Mouse (Mus musculus) adrenal gland, postnatal 14 days (tissue): ENCODE data around the gene Olfr1145. TPM values are rescaled to one million over a fixed set of nuclear protein-coding genes. Genes with fewer than 3 reads are reported as not detected.

ENCODE experiments used
- DNase-seq: peaks from one replicate; pipeline ENCODE4 v3.0.0; 2021; ENCODE audit warnings: mixed read lengths
- long read RNA-seq, 2 experiments: library from polyadenylated mRNA; stranded (forward); transcript quantifications; one replicate each; pipeline ENCODE4 v2.0.0; 2021
- total RNA-seq: library from RNA; stranded (reverse); gene quantifications from 2 replicates; pipeline ENCODE4 v1.2.3, GENCODE M21; 2021

Gene Olfr1145
- not detected in 2 replicates for total RNA-seq
- long read RNA-seq, experiment 1: 0 reads
- long read RNA-seq, experiment 2: 0 reads

DNA sequence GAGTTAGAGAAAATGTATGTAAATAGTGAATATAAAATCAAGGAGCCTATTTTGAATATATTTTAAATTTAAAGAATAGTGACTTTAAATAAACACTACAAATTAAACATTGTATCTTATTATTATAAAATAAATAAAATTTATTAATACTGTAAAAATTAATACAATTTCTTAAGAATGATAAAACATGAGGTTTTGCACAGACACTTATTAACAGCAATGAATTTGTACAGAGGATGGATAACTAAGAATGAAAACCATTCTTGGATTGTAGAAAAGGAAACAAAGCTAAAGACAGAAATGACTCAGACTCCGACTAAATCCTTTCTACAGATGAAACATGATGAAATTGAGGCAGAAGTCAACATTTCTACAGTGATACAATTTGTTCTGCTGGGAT, at the start of gene Olfr1145:
TSS of gene Olfr1145 (plus strand) at position 301 of the 400 bp plus-strand sequence.
- DNase-seq: no peak

DNA sequence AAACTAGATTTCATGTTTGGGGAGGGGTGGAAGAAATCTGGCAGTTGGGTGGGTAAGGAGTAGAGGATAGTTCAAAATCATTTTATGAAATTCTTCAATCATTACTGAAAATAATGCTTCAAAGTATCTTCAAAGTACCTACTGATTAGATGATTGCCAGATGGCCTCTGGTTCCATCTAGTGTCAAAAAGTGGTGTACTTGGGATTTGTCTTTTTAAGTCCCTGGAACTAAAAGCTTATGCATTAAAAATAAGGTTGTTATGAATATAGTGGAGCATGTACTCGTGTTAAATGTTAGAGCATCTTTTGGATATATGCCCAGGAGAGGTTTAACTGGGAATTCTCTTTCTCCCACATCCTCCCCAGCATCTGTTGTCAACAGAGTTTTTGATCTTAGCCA, 33.5 kb upstream of the Olfr1145 start:
- DNase-seq: no peak

DNA sequence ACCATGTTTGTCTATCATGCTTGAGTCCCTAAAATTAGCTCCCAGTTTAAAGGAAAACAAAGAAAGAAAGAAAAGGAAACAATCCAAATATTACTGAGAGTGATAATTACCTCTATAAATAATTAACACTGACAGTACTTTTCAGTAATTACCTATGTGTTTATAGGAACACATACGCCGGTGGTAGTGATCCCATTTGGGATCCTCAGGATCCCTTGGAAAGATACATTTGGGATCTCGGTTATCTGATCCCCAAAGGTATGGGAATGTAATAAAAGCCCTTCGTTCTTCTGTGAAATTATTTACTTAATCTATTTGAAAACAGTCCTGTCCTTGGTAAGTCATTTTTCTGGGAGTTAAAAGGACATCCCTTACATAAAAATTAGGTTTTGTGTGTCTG, 30.4 kb upstream of the Olfr1145 start, which contains the start of gene Olfr152:
TSS of gene Olfr152 (plus strand) at position 301 of the 400 bp plus-strand sequence.
- DNase-seq: no peak

DNA sequence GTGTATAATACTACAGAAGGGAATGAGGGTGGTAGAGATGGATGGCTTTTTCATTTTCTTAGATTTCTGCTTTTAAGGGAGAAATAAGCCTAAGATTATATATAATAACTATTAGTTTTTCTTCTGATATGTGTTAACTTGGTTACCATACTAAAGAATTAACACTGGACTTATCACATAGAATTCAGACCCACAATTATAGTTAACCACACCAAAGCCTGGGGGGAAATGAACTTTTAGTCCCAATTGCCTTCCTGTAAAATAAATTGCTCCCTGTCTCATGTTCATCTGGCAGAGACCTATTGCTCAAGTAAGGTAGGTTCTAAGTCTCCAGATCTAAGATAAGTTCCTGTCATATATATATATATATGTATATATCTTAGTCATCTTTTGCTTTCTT, 9.3 kb upstream of the Olfr1145 start, which contains the start of gene Olfr1143:
TSS of gene Olfr1143 (plus strand) at position 301 of the 400 bp plus-strand sequence.
- no peak for DNase-seq

DNA sequence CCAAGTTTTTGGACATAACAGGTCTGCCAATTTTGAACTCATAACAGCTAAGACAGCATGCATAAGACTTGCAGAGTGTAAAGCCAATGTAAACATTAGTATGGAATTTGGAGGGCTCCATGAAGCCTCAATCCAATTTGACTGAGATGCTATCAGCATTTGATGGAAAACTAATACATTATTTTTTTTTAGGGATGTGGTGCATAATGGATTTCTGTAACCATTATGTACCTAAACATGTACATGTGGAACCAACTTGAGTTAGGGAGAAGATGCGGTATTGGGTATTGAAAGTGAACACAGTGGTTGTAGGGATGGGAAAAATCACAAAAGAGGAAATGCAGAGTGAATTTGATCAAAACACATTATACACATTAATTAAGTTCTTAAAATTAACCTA, 20.6 kb downstream of the Olfr1145 start, which contains the start of gene Olfr1148:
TSS of gene Olfr1148 (plus strand) at position 301 of the 400 bp plus-strand sequence.
- no peak for DNase-seq

DNA sequence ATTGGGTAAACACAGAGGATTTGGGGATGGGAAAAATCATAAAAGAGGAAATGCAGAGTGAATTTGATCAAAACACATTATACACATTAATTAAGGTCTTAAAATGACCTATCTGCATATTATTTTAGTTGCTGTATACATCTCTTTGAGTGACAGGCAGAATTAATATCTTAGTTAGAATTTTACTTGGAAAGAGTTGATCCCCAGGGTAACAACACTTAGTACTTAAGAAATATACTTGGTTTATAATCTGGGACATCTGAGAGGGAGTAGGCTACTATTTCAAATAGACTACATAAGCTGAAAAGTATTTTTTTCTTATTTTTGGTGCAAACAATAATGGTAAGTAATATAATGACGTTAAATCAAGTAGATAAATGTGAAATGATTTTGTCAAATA, 34.1 kb downstream of the Olfr1145 start, which contains the start of gene Olfr1150-ps1:
TSS of gene Olfr1150-ps1 (plus strand) at position 301 of the 400 bp plus-strand sequence.
- DNase-seq: no peak

DNA sequence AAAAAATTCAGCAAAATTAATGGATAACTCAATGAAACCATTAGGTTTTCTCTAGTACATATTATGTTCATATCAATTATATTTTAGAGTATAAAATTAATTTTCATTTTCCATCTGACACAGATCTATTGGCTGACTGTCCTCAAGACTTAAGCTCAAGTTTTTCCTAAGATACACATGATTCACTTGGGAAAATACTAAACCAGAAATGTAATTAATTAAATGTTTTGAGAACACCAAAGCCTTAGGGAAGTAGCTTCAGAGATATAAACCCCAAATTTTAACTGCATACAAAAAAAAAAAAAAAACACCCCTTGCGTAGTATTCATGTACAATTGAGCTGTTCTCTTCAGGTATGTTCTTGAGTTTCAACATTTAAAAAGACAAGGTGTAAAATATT, 45.9 kb downstream of the Olfr1145 start, which contains the start of gene Olfr1151:
TSS of gene Olfr1151 (plus strand) at position 301 of the 400 bp plus-strand sequence.
- DNase-seq: no peak

Other genes starting within 250 kb of the Olfr1145 start
- gene Olfr1129, start 235.9 kb upstream of the Olfr1145 start, total RNA-seq: not detected in 2 replicates
- not detected in 2 replicates for gene Olfr1130, start 203.6 kb upstream of the Olfr1145 start, total RNA-seq
- gene Olfr1131, start 182.7 kb upstream of the Olfr1145 start, total RNA-seq: not detected in 2 replicates
- not detected in 2 replicates for gene Olfr1132, start 172.3 kb upstream of the Olfr1145 start, total RNA-seq
- not detected in 2 replicates for gene Olfr1133, start 162.4 kb upstream of the Olfr1145 start, total RNA-seq
- not detected in 2 replicates for gene Olfr1134, start 151.4 kb upstream of the Olfr1145 start, total RNA-seq
- not detected in 2 replicates for gene Olfr1135, start 136.2 kb upstream of the Olfr1145 start, total RNA-seq
- not detected in 2 replicates for gene Olfr1136, start 115.9 kb upstream of the Olfr1145 start, total RNA-seq
- gene Olfr1137, start 96.6 kb upstream of the Olfr1145 start, total RNA-seq: not detected in 2 replicates
- not detected in 2 replicates for gene Olfr1138, start 69.8 kb upstream of the Olfr1145 start, total RNA-seq
- not detected in 2 replicates for gene Olfr1140, start 66.1 kb upstream of the Olfr1145 start, total RNA-seq
- not detected in 2 replicates for gene Olfr1141, start 55.8 kb upstream of the Olfr1145 start, total RNA-seq
- gene Olfr152, start 30.3 kb upstream of the Olfr1145 start, total RNA-seq: not detected in 2 replicates
- gene Olfr1143, start 9.2 kb upstream of the Olfr1145 start, total RNA-seq: not detected in 2 replicates
- gene Olfr1148, start 20.7 kb downstream of the Olfr1145 start, total RNA-seq: not detected in 2 replicates
- not detected in 2 replicates for gene Olfr1150-ps1, start 34.2 kb downstream of the Olfr1145 start, total RNA-seq
- gene Olfr1151, start 46.0 kb downstream of the Olfr1145 start, total RNA-seq: not detected in 2 replicates
- gene Olfr1152, start 56.7 kb downstream of the Olfr1145 start, total RNA-seq: not detected in 2 replicates
- not detected in 2 replicates for gene Olfr1153, start 85.1 kb downstream of the Olfr1145 start, total RNA-seq
- gene Olfr1154, start 95.3 kb downstream of the Olfr1145 start, total RNA-seq: not detected in 2 replicates
- not detected in 2 replicates for gene Olfr1155, start 135.3 kb downstream of the Olfr1145 start, total RNA-seq
- gene Olfr1156, start 143.3 kb downstream of the Olfr1145 start, total RNA-seq: not detected in 2 replicates
- not detected in 2 replicates for gene Olfr1157, start 158.5 kb downstream of the Olfr1145 start, total RNA-seq
- not detected in 2 replicates for gene Olfr74, start 164.8 kb downstream of the Olfr1145 start, total RNA-seq
- not detected in 2 replicates for gene Olfr1158, start 180.3 kb downstream of the Olfr1145 start, total RNA-seq
- gene Olfr1160, start 198.4 kb downstream of the Olfr1145 start, total RNA-seq: not detected in 2 replicates
- not detected in 2 replicates for gene Olfr1161, start 213.0 kb downstream of the Olfr1145 start, total RNA-seq
- gene Olfr73, start 227.9 kb downstream of the Olfr1145 start, total RNA-seq: not detected in 2 replicates
- gene Olfr1162, start 241.3 kb downstream of the Olfr1145 start, total RNA-seq: not detected in 2 replicates